Mouse (Mus musculus) heart, embryonic 13.5 days (tissue): ENCODE data around the gene Cyth3. TPM values are rescaled to one million over a fixed set of nuclear protein-coding genes. Genes with fewer than 3 reads are reported as not detected.

Source experiments
- ATAC-seq: fragments of 200-750 bp; cut with Nextera tagmentation; 2 replicates; pipeline ENCODE4 v1.8.0; 2017; ENCODE audit warnings: moderate TSS enrichment; ENCODE audit not compliant: insufficient number of reproducible peaks, low FRiP score, low TSS enrichment; ENCODE audit errors: extremely low read depth
- H3K27ac ChIP-seq: fragments of 300-500 bp; sonication (generic); replicated peaks from 2 replicates; pipeline ENCODE4 v1.5.1; 2015; ENCODE audit warnings: moderate library complexity, mild to moderate bottlenecking, inconsistent platforms
- H3K27me3 ChIP-seq: fragments of 300-500 bp; sonication (generic); replicated peaks from 2 replicates; pipeline ENCODE4 v1.6.1; 2015; ENCODE audit warnings: mild to moderate bottlenecking, inconsistent platforms
- H3K36me3 ChIP-seq: fragments of 300-500 bp; sonication (generic); 2 replicates; pipeline ENCODE4 v1.6.1; 2015; ENCODE audit warnings: mild to moderate bottlenecking, inconsistent platforms
- H3K4me1 ChIP-seq: fragments of 300-500 bp; sonication (generic); 2 replicates; pipeline ENCODE4 v1.6.1; 2015; ENCODE audit warnings: inconsistent platforms
- H3K4me2 ChIP-seq: fragments of 300-500 bp; sonication (generic); 2 replicates; pipeline ENCODE4 v1.6.1; 2015; ENCODE audit warnings: inconsistent platforms, mild to moderate bottlenecking, moderate library complexity
- H3K4me3 ChIP-seq: fragments of 300-500 bp; sonication (generic); 2 replicates; pipeline ENCODE4 v1.5.1; 2015; ENCODE audit warnings: moderate library complexity, mild to moderate bottlenecking, inconsistent platforms
- H3K9ac ChIP-seq: fragments of 300-500 bp; sonication (generic); 2 replicates; pipeline ENCODE4 v1.6.1; 2015; ENCODE audit warnings: inconsistent platforms, mild to moderate bottlenecking, moderate library complexity
- H3K9me3 ChIP-seq: fragments of 300-500 bp; sonication (generic); 2 replicates; pipeline ENCODE4 v1.6.1; 2016; ENCODE audit warnings: inconsistent platforms
- WGBS: fragments of 180-500 bp; shearing (Covaris S2); methylation state at CpG from one replicate; pipeline ENCODE4 v1.1.7; 2015; ENCODE audit warnings: mixed read lengths; 5-methylcytosine and 5-hydroxymethylcytosine counted together
- polyA plus RNA-seq: library from polyadenylated mRNA; unstranded; fragments of >200 nt; fragmentation: Nextera tagmentation; extraction: Ambion mirVana; gene quantifications from 2 replicates; pipeline ENCODE4 v1.2.1, GENCODE M21; 2015

Gene Cyth3
- polyA plus RNA-seq, 1 experiment from 2014 or later, result 36.8 TPM

- H3K4me3 ChIP-seq, result no peak overlapping the region
- ATAC-seq, result no peak
- 0 out of 2 replicates have a peak, but pooled peaks cover 5% of the 10 kb centered on the region for H3K36me3 ChIP-seq
- 77% methylated on average over 8 of the region's 8 CpGs for WGBS
- no peak overlapping the region for H3K27ac ChIP-seq
- H3K9ac ChIP-seq, result no peak overlapping the region
- H3K9me3 ChIP-seq, result no peaks in the 10 kb centered on the region
- H3K4me1 ChIP-seq, result peaks cover 9% of the 10 kb centered on the region
- H3K4me2 ChIP-seq, result peak overlapping the region; percentile 77; the same call in 1 of the 2 replicates
- H3K27me3 ChIP-seq, result peaks cover 4% of the 10 kb centered on the region; the same call in 1 of the 2 replicates
Observed at GRCm38 (mm10) chr5:143759554-143759953, 137.3 kb downstream of the Cyth3 start.

Other genes with a start within 250 kb of the Cyth3 start
- 250 and 258 TPM in 2 replicates for gene Kdelr2, start 218.6 kb upstream of the Cyth3 start, polyA plus RNA-seq
- 9.0 and 9.1 TPM in 2 replicates for gene Daglb, start 157.9 kb upstream of the Cyth3 start, polyA plus RNA-seq
- gene Rac1, start 94.4 kb upstream of the Cyth3 start, polyA plus RNA-seq, result 352 and 355 TPM in 2 replicates
- 10.9 and 11.2 TPM in 2 replicates for gene Usp42, start 109.8 kb downstream of the Cyth3 start, polyA plus RNA-seq
- gene Eif2ak1, start 195.3 kb downstream of the Cyth3 start, polyA plus RNA-seq, result 26.7 and 26.9 TPM in 2 replicates